Mouse (Mus musculus): ENCODE results near the gene Pced1b. TPM values are rescaled to one million over a fixed set of nuclear protein-coding genes. Genes with fewer than 3 reads are reported as not detected.

Pced1b gene
- total RNA-seq, 2 experiments from 2014 or later, result 9.3 to 9.6 TPM

- DNase-seq (ENCODE audit: extremely low spot score in 1 of 2, low spot score in 1 of 2), result no peak
Observed at GRCm38 (mm10) chr15:97387793-97388192, 140.9 kb downstream of the Pced1b start.

- no peak for DNase-seq (ENCODE audit: extremely low spot score in 1 of 2, low spot score in 1 of 2)
Observed at GRCm38 (mm10) chr15:97389577-97389976, 142.7 kb downstream of the Pced1b start.

- no peak for DNase-seq (ENCODE audit: extremely low spot score in 1 of 2, low spot score in 1 of 2)
Observed at GRCm38 (mm10) chr15:97390778-97391177, 143.9 kb downstream of the Pced1b start.

- DNase-seq (ENCODE audit: extremely low spot score in 1 of 2, low spot score in 1 of 2), result no peak
Observed at GRCm38 (mm10) chr15:97391436-97391835, 144.5 kb downstream of the Pced1b start.

- no peak for DNase-seq (ENCODE audit: extremely low spot score in 1 of 2, low spot score in 1 of 2)
Observed at GRCm38 (mm10) chr15:97394561-97394960, 147.7 kb downstream of the Pced1b start.

GRCm38 (mm10) chr15:97396586-97397299, 149.8 kb downstream of the Pced1b start:
- DNase-seq (ENCODE audit: extremely low spot score in 1 of 2, low spot score in 1 of 2), result no peak

- DNase-seq (ENCODE audit: extremely low spot score in 1 of 2, low spot score in 1 of 2), result no peak
Observed at GRCm38 (mm10) chr15:97397793-97398192, 150.9 kb downstream of the Pced1b start.

- DNase-seq (ENCODE audit: extremely low spot score in 1 of 2, low spot score in 1 of 2), result no peak
Observed at GRCm38 (mm10) chr15:97400866-97401265, 154.0 kb downstream of the Pced1b start.

- DNase-seq (ENCODE audit: extremely low spot score in 1 of 2, low spot score in 1 of 2), result no peak
Observed at GRCm38 (mm10) chr15:97404483-97404882, 157.6 kb downstream of the Pced1b start.

GRCm38 (mm10) chr15:97404998-97405397, 158.1 kb downstream of the Pced1b start:
- DNase-seq (ENCODE audit: extremely low spot score in 1 of 2, low spot score in 1 of 2), result no peak

GRCm38 (mm10) chr15:97406105-97406504, 159.2 kb downstream of the Pced1b start:
- no peak for DNase-seq (ENCODE audit: extremely low spot score in 1 of 2, low spot score in 1 of 2)

- DNase-seq (ENCODE audit: extremely low spot score in 1 of 2, low spot score in 1 of 2), result no peak
Observed at GRCm38 (mm10) chr15:97407496-97408454, 160.9 kb downstream of the Pced1b start.

GRCm38 (mm10) chr15:97411136-97411535, 164.2 kb downstream of the Pced1b start:
- no peak for DNase-seq (ENCODE audit: extremely low spot score in 1 of 2, low spot score in 1 of 2)

GRCm38 (mm10) chr15:97411671-97412070, 164.8 kb downstream of the Pced1b start:
- no peak for DNase-seq (ENCODE audit: extremely low spot score in 1 of 2, low spot score in 1 of 2)

GRCm38 (mm10) chr15:97412308-97412707, 165.4 kb downstream of the Pced1b start:
- DNase-seq (ENCODE audit: extremely low spot score in 1 of 2, low spot score in 1 of 2), result no peak

GRCm38 (mm10) chr15:97412861-97413260, 166.0 kb downstream of the Pced1b start:
- DNase-seq (ENCODE audit: extremely low spot score in 1 of 2, low spot score in 1 of 2), result no peak

- DNase-seq (ENCODE audit: extremely low spot score in 1 of 2, low spot score in 1 of 2), result peak in 1 of 2 experiments; percentile 12
Observed at GRCm38 (mm10) chr15:97414718-97415413, 168.0 kb downstream of the Pced1b start.

- DNase-seq (ENCODE audit: extremely low spot score in 1 of 2, low spot score in 1 of 2), result no peak
Observed at GRCm38 (mm10) chr15:97415426-97415946, 168.6 kb downstream of the Pced1b start.

GRCm38 (mm10) chr15:97420292-97420691, 173.4 kb downstream of the Pced1b start:
- DNase-seq (ENCODE audit: extremely low spot score in 1 of 2, low spot score in 1 of 2), result no peak

GRCm38 (mm10) chr15:97421533-97421932, 174.6 kb downstream of the Pced1b start:
- DNase-seq (ENCODE audit: extremely low spot score in 1 of 2, low spot score in 1 of 2), result no peak
